Mouse (Mus musculus) forebrain, embryonic 12.5 days (tissue): ENCODE data around the gene Cep63. TPM values are rescaled to one million over a fixed set of nuclear protein-coding genes. Genes with fewer than 3 reads are reported as not detected.

ENCODE experiments used
- polyA plus RNA-seq: library from polyadenylated mRNA; unstranded; fragments of >200 nt; fragmentation: Nextera tagmentation; extraction: Ambion mirVana; gene quantifications from 2 replicates; pipeline ENCODE4 v1.2.1, GENCODE M21; 2016

The Cep63 gene
- polyA plus RNA-seq, 1 experiment from 2014 or later, result 61.7 TPM

Other genes with a start within 250 kb of the Cep63 start
- 0.08 and 0.17 TPM in 2 replicates for gene Ky, start 120.8 kb downstream of the Cep63 start, polyA plus RNA-seq
- 183 and 199 TPM in 2 replicates for gene Anapc13, start 238 bp downstream of the Cep63 start, polyA plus RNA-seq
- gene Amotl2, start 90.1 kb upstream of the Cep63 start, polyA plus RNA-seq, result 82.4 TPM in 2 replicates
- 16.4 and 18.6 TPM in 2 replicates for gene Ryk, start 208.4 kb upstream of the Cep63 start, polyA plus RNA-seq